Mouse (Mus musculus) liver, embryonic 16.5 days (tissue): Measurements from ENCODE around the gene Acadvl. TPM values are rescaled to one million over a fixed set of nuclear protein-coding genes. Genes with fewer than 3 reads are reported as not detected.

ENCODE experiments used
- ATAC-seq: fragments of 200-750 bp; cut with Nextera tagmentation; 2 replicates; pipeline ENCODE4 v1.8.0; 2017; ENCODE audit warnings: low read depth, mild to moderate bottlenecking, moderate number of reproducible peaks, moderate library complexity
- H3K27ac ChIP-seq: fragments of 300-500 bp; sonication (generic); 2 replicates; pipeline ENCODE4 v1.5.1; 2014; ENCODE audit warnings: mild to moderate bottlenecking, low read length
- H3K27me3 ChIP-seq: fragments of 300-500 bp; sonication (generic); 2 replicates; pipeline ENCODE4 v1.6.1; 2014; ENCODE audit warnings: low read depth, low read length, mixed read lengths; ENCODE audit not compliant: control insufficient read depth, insufficient read depth
- H3K36me3 ChIP-seq: fragments of 300-500 bp; sonication (generic); 2 replicates; pipeline ENCODE4 v1.6.1; 2014; ENCODE audit warnings: mild to moderate bottlenecking; ENCODE audit not compliant: control insufficient read depth, insufficient read depth
- H3K4me1 ChIP-seq: fragments of 300-500 bp; sonication (generic); 2 replicates; pipeline ENCODE4 v1.6.1; 2014; ENCODE audit warnings: low read depth, low read length, mixed read lengths; ENCODE audit not compliant: control insufficient read depth
- H3K4me2 ChIP-seq: fragments of 300-500 bp; sonication (generic); 2 replicates; pipeline ENCODE4 v1.6.1; 2014; ENCODE audit warnings: low read depth, low read length, mixed read lengths
- H3K4me3 ChIP-seq: fragments of 300-500 bp; sonication (generic); 2 replicates; pipeline ENCODE4 v1.5.1; 2014; ENCODE audit warnings: low read depth, mild to moderate bottlenecking, low read length
- H3K9ac ChIP-seq: fragments of 300-500 bp; sonication (generic); 2 replicates; pipeline ENCODE4 v1.6.1; 2014; ENCODE audit warnings: low read depth, low read length
- H3K9me3 ChIP-seq: fragments of 300-500 bp; sonication (generic); replicated peaks from 2 replicates; pipeline ENCODE4 v1.6.1; 2016; ENCODE audit warnings: low read length; ENCODE audit not compliant: control insufficient read depth
- WGBS: fragments of 180-500 bp; shearing (Covaris S2); extraction: QIAGEN DNeasy Blood & Tissue Kit; methylation state at CpG from one replicate; pipeline ENCODE4 v1.1.7; 2014; ENCODE audit not compliant: insufficient replicate concordance; 5-methylcytosine and 5-hydroxymethylcytosine counted together
- polyA plus RNA-seq: library from polyadenylated mRNA; unstranded; fragments of >200 nt; fragmentation: Nextera tagmentation; extraction: Ambion mirVana; gene quantifications from 2 replicates; pipeline ENCODE4 v1.2.1, GENCODE M21; 2015

Gene Acadvl
- polyA plus RNA-seq, 1 experiment from 2014 or later: 138 TPM

- peak; percentile 19 for ATAC-seq
- Histone ChIP-seq H3K4me1 (peaks cover 40% of the 10 kb centered on the region), H3K4me3 (peak within 1 kb of the TSS; percentile 76), H3K27ac (peak within 1 kb of the TSS; percentile 83), H3K9me3 (no peaks in the 10 kb centered on the region), H3K9ac (peak within 1 kb of the TSS; percentile 76), H3K36me3 (peaks cover 20% of the 10 kb centered on the region), H3K27me3 (no peaks in the 10 kb centered on the region), H3K4me2 (peak within 1 kb of the TSS; percentile 100)
- WGBS: under 1% methylated on average over 48 of the region's 48 CpGs
These were observed 14.8 kb downstream of the Acadvl start, which contains the start of gene Dvl2 for GRCm38 (mm10) chr11:70000396-70000898. Gene Dvl2 (plus strand): TSS chr11:70000595.

- WGBS: 85% methylated on average over 8 of the region's 8 CpGs
- peaks cover 21% of the 10 kb centered on the region for H3K36me3 ChIP-seq
- no peaks in the 10 kb centered on the region for H3K9me3 ChIP-seq
- H3K4me2 ChIP-seq: no peak overlapping the region
- no peaks in the 10 kb centered on the region for H3K27me3 ChIP-seq
- H3K4me3 ChIP-seq: no peak overlapping the region
- peaks cover 42% of the 10 kb centered on the region for H3K4me1 ChIP-seq
- H3K27ac ChIP-seq: peak overlapping the region; percentile 3; the same call in 1 of the 2 replicates
- no peak for ATAC-seq
- H3K9ac ChIP-seq: no peak overlapping the region
These were observed 15.5 kb downstream of the Acadvl start for GRCm38 (mm10) chr11:69999666-70000065.

GRCm38 (mm10) chr11:69998567-69999491, 16.4 kb downstream of the Acadvl start:
- H3K4me2 ChIP-seq: no peak overlapping the region
- H3K4me3 ChIP-seq: no peak overlapping the region
- no peaks in the 10 kb centered on the region for H3K27me3 ChIP-seq
- no peak for ATAC-seq
- no peak overlapping the region for H3K9ac ChIP-seq
- WGBS: 78% methylated on average over 27 of the region's 27 CpGs
- H3K9me3 ChIP-seq: no peaks in the 10 kb centered on the region
- peak overlapping the region; percentile 3; the same call in 1 of the 2 replicates for H3K27ac ChIP-seq
- H3K4me1 ChIP-seq: peaks cover 48% of the 10 kb centered on the region
- peaks cover 29% of the 10 kb centered on the region for H3K36me3 ChIP-seq

GRCm38 (mm10) chr11:69997070-69997509, 18.1 kb downstream of the Acadvl start:
- Histone ChIP-seq H3K4me2 (peak overlapping the region; percentile 91), H3K36me3 (peaks cover 33% of the 10 kb centered on the region), H3K4me1 (peaks cover 57% of the 10 kb centered on the region), H3K9me3 (no peaks in the 10 kb centered on the region), H3K27me3 (no peaks in the 10 kb centered on the region), H3K4me3 (peak overlapping the region; percentile 98), H3K27ac (peak overlapping the region; percentile 98), H3K9ac (peak overlapping the region; percentile 100)
- peak; percentile 72 for ATAC-seq
- under 1% methylated on average over 32 of the region's 44 CpGs for WGBS

- Histone ChIP-seq H3K27me3 (no peaks in the 10 kb centered on the region), H3K27ac (peak overlapping the region; percentile 98), H3K9me3 (no peaks in the 10 kb centered on the region), H3K36me3 (peaks cover 33% of the 10 kb centered on the region), H3K4me2 (peak overlapping the region; percentile 91), H3K9ac (peak overlapping the region; percentile 100), H3K4me3 (peak overlapping the region; percentile 98), H3K4me1 (peaks cover 50% of the 10 kb centered on the region)
- WGBS: under 1% methylated on average over 59 of the region's 66 CpGs
- peak; percentile 4 for ATAC-seq
These were observed 18.8 kb downstream of the Acadvl start for GRCm38 (mm10) chr11:69996161-69997061.

- Histone ChIP-seq H3K36me3 (peaks cover 33% of the 10 kb centered on the region), H3K9ac (peak within 1 kb of the TSS; percentile 100), H3K9me3 (no peaks in the 10 kb centered on the region), H3K4me2 (peak within 1 kb of the TSS; percentile 91), H3K4me1 (peaks cover 49% of the 10 kb centered on the region), H3K27me3 (no peaks in the 10 kb centered on the region), H3K4me3 (peak within 1 kb of the TSS; percentile 98), H3K27ac (peak within 1 kb of the TSS; percentile 98)
- WGBS: under 1% methylated on average over 36 of the region's 36 CpGs
- peak; percentile 77 for ATAC-seq
These were observed 19.7 kb downstream of the Acadvl start, which contains the start of gene Phf23 for GRCm38 (mm10) chr11:69995391-69995960. Gene Phf23 (plus strand): TSS chr11:69995777.

- 83% methylated on average over 11 of the region's 11 CpGs for WGBS
- Histone ChIP-seq H3K4me3 (peak overlapping the region; percentile 98), H3K9me3 (no peaks in the 10 kb centered on the region), H3K4me1 (peaks cover 45% of the 10 kb centered on the region), H3K4me2 (peak overlapping the region; percentile 91), H3K27ac (peak overlapping the region; percentile 5), H3K27me3 (no peaks in the 10 kb centered on the region), H3K36me3 (peaks cover 29% of the 10 kb centered on the region), H3K9ac (no peak overlapping the region)
- no peak for ATAC-seq
These were observed 20.7 kb downstream of the Acadvl start for GRCm38 (mm10) chr11:69994401-69995090.

GRCm38 (mm10) chr11:69992932-69993331, 22.3 kb downstream of the Acadvl start:
- ATAC-seq: no peak
- Histone ChIP-seq H3K27ac (peak overlapping the region; percentile 12), H3K4me2 (peak overlapping the region; percentile 97), H3K27me3 (no peaks in the 10 kb centered on the region), H3K9me3 (no peaks in the 10 kb centered on the region), H3K36me3 (peaks cover 23% of the 10 kb centered on the region), H3K4me1 (peaks cover 35% of the 10 kb centered on the region), H3K9ac (peak overlapping the region; percentile 88), H3K4me3 (peak overlapping the region; percentile 79)
- WGBS: 84% methylated on average over 3 of the region's 3 CpGs
